Mouse (Mus musculus): ENCODE measurements around the gene Scaf1.

Gene Scaf1

DNA sequence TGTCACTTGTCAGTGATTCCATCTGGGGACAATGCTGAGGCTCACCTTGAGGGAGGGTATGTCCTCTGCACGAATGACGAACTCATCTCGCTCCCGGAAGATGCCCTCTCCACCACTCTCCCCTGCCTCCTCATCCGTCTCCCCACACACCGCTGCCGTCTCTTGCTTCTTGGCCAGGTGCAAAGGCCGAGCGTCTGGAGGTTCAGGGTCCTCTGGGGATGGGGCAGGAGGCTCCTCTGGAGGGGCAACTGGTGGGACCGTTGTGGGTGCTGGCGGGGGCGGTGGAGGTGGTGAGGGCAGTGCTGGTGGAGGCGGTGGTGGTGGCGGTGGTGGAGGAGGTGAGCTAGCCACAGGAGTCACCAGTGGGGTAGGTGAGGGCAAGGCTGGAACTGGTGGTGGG lies 27.1 kb upstream of the Scaf1 start:
- no peak for DNase-seq

DNA sequence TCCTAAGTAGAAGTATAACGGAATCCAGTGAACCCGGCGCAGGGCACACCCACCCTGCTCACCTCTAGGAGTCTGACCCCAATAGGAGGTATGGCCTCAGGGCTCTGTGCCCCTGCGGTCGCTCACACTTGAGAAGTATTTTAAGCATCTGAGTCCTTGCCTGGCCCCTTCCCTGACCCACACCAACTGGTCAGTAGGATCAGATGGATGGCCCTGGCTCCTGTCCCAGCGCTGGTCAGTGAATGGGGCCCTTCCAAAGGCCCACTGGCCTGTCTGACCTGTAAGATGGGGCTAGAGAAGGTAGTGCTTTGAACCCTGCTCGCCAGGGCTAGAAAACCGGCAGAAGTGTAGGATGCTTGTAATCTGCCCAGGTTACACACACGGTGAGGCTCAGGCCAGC lies 24.7 kb upstream of the Scaf1 start:
- no peak for DNase-seq

DNA sequence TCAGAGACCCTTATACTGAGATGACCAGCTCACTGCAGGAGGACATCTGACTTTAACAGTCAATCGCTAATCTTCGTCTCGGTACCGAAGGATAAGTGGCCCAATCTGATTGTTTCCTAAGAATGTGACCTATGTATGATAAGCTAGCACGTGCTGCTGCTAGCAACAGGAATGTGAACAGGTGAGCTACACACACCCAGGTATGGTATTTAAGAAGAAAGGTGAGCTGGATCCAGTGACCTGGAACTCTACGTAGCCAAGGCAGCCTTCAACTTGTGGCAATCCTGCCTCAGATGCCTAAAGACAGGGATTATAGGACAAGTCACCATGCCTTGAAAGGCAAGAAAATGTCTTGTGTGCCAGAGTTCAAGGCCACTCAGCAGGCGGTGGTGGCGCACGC lies 22.2 kb upstream of the Scaf1 start:
- DNase-seq: no peak

DNA sequence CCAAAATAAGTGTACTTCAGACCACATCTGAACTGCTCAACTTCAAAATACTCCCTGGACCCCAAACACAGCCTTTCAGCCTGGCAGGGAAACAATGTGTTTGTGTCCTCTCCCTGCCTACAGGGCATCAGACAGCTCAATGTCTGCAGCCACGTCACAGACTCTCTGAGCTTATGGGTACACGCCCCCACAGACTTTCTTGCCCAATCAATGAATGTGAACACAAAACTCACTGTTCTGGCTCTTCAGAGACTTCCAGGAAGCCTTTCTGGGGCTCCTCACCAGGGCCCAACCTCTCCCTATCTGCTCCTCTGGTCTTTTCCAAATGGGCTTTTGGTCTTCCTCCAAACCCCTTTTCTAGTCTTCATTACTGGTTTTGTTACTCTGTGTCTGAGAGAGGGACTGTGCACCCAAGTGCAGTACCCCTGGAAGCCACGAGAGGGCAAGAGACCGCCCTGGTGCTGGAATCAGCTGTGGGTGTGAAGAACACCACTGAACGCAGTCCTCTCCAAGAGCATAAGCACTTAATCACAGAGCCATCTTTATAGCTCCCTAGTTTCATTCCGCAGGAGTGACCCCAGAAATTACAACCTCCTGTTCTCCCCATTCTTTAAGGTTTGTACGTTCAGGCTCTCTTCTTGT lies 21.7 kb upstream of the Scaf1 start:
- DNase-seq: peak; percentile 76

DNA sequence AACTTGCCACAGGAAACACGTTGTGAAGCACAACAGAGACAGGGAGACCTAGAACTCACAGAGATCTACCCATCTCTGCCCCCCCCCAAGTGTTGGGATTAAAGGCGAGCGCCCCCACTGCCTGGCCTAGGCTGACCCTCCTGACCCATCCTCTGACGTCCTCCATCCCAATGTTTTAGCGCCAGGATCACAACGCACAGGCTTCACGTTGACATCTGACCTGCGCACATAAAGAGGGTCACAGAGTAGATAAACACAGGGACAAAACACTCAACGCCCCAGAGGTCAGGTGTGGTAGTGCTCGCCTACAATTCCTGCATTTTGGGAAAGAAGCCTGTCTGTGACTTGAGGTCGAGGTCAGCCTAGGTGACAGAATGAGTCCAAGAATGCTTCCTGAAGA lies 20.5 kb upstream of the Scaf1 start:
- DNase-seq: no peak

DNA sequence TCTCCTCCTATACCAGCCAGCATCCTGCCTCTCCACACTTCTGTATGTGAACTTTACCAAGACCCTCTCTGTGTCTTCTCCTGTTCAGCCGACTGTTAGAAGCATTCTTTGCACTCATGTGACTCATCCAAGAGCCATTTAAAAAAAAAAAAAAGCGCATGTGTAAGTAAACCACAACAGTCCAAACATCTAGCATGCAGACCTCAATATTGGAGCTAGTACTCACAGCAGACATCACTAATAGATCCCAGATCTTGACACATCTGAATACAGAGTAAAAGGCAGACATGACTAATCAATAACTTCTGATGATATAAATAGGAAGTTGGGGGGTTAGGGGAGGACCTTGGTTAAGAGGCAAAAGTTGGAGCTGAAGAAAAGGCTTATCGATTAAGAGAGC lies 19.5 kb upstream of the Scaf1 start:
- DNase-seq: no peak

DNA sequence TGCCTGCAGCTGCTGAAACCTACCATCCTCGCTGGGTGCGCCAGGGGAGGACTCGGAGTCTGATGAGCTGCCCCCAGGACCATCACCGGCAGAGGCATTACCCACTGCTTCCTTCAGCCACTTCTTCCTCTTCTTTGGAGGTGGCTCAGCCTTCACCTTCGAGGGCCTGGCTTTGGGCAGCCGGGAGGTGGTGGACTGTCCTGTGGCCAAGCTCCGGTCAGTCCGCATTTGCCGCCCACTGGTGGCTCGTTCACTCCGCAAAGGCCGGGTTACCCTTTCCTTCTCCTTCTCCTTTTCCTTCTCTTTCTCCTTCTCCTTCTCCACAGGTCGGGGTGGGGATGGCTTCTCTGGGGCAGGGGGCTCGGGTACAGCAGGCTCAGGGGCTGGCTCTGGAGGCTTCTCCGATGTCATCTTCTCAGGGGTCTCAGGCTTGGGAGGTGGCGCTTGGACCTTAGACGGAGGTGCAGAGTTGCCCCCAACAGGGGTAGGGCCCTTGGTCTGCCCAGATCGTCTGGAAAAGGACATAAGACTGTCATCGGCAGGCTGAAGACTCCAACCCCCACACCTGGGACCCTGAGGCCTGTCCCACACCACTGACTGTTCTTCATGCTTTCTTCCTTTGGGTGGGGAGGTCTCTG lies 17.7 kb upstream of the Scaf1 start:
- no peak for DNase-seq

DNA sequence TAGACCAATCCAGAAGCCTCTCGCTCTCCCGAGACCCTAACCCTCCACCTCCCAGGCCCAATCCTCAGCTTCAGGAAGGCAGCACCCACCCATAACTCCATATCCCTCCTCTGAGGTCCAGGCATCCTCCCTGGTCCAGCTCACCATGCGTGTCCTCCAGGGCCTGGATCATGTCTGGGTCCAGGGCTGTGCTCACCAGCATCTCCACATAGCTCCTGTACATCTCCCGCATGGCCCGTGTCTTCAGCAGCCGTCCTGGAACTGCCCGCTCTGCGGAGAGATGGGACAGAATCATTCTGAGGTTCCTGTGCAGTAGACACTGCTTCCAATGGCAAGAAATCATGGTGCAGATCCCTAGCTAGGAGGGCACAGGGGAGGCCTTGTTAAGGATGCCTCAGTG lies 14.7 kb upstream of the Scaf1 start:
- DNase-seq: no peak

DNA sequence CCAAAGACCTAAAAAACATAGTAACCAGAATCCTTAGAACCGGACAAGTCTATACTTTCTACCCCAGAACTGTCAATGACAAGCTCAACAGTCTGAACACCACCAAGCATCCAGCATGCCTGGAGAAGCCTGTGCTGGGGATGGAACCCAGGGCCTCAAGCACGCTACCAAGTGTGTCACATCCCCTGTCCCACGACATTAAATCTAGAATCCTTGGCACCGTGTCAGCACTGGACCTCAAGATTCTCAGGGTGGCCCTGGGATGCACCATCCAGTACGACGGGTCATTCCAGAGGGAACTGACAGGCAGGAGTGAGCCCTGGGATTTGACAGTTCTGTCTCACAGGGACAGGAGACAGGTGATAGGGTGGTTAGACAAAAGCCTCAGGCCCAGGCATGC lies 13.8 kb upstream of the Scaf1 start:
- no peak for DNase-seq

DNA sequence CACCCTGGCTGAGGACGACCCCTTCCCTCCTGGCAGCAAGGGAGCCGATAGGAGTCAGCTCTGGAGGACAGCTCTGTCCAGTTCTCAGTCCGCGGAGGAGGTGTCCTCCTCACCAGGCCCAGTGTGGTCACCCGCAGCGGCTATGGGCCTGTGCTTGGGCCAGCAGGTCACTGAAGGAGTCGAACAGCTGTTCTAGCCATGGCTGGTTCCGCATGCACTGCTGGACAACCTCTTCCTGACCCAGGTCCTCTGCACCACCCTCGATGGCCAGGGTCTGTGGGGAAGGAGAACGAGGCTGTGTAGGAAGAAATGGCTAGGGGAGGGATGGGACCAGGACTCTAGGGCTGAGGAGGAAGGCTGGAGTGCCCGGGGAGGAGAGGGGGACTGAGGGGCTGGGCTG lies 12.2 kb upstream of the Scaf1 start:
- no peak for DNase-seq

DNA sequence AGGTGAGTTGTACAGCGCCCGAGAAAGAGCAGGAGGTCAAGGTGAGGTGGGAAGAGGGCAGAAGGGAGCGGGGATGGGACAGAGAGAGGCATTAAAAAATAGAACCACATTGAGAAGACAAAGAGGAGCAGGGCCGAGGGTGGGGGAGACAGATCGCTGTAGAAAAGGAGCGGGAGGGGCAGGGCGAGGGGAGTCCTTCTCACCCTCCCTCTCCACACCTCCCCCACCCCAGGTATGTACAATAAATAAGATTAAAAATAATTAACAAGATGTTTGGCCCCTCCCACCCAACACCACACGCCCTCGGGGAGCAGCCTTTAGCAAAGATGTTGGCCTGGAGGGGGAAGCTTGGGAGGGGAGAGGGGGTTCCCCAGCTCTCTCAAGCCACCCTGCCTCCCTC lies 11.6 kb upstream of the Scaf1 start:
- DNase-seq: no peak

DNA sequence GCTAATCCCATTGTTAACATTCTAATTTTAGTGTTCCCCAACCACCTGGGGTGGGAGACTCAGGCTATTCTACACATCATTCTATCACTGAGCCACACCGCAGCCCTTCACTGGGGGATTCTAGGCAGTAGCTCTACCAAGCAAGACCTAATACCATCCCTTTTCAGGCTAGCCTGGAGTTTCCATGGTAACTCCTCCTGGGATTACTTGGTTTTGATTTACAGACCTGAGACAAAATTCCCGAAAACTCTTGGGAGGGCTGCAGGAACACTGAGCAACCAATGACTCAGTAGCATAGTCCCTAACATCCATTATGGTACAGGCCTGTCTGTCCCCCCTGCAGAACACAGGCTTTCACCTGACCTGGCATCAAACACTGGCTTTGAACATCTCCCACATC lies 10.1 kb upstream of the Scaf1 start:
- no peak for DNase-seq

DNA sequence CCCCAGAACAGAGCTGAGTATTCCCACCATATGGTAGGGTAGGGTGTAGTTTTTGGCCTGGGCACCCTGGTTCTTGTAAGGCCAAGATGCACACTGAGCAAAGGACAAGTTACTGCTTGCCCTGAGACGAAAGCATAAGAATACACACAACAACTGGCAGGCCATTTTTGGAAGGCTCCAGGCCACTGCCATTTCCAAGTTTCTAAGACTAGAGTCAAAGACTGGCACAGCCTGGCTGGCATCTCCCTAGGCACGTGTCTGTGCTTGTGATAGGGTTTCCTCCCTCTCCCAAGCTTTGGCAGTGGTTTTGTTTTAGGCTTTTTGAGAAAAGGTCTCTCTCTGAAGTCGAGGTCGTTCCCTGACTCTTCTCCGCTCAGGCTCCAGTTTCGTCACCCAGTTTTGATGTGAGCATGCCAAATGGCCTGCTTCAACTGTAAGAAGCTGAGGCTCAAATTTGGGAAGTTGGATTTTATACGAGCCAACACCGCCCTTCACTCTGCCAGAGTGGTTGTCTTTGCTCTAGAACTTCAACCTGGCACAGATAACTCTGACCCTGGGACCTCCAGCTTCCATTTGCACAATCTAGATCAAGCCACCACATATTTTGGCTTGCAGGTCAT lies 9.5 kb upstream of the Scaf1 start:
- DNase-seq: no peak

DNA sequence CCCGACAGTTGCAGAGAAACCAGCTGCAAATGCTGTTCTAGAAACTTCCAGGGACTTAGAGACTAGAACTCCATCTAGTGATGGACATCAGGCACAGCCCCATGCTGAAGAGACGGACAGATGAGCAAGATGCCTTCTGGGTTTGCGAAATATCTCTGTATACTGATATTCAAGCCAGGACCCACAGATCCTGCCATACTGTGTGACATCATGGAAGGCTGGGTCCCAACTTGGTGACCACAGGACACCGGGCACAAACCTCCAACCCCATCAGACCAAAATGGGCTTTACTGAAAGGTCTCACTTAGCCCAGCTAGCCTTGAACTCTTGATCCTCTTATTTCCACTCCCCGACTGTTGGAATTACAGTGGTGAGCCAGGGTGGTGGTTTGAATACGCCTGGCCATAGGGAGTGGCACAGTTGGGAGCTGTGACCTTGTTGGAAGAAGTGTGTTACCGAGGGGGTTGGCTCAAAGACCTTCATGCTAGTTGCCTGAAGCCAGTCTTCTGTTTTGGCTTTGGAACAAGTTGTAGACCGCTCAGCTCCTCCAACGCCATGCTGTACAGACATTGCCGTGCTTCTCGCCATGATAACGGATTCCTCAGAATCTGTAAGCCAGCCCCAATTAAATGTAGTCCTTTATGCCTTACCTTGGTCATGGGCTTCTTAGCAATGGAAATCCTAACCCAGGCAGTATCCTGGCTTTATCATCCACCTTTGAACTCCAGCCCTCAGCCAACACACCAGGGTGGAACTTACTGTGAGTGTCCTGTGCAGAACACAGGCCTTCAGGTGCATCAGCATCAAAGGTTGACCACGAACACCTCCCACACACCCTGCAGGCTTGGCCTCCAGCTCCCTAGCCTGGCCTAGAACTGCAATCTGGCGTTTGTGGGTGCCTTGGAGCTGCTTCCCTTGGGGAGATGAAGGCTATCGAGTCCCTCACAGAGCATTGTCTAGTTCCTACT lies 8.4 kb upstream of the Scaf1 start:
- no peak for DNase-seq

DNA sequence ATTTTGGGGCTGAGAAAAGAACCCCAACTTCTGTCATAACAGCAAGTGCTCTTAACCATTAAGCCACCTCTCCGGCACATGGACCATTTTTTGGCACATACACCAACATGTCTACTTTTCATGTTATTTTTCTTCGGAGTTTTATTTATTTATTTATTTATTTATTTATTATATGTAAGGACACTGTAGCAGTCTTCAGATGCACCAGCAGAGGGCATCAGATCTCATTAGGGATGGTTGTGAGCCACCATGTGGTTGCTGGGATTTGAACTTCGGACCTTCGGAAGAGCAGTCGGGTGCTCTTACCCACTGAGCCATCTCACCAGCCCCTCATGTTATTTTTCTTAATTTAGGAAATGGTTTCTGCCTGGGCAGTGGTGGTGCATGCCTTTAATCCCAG lies 7.5 kb upstream of the Scaf1 start:
- DNase-seq: peak; percentile 51

DNA sequence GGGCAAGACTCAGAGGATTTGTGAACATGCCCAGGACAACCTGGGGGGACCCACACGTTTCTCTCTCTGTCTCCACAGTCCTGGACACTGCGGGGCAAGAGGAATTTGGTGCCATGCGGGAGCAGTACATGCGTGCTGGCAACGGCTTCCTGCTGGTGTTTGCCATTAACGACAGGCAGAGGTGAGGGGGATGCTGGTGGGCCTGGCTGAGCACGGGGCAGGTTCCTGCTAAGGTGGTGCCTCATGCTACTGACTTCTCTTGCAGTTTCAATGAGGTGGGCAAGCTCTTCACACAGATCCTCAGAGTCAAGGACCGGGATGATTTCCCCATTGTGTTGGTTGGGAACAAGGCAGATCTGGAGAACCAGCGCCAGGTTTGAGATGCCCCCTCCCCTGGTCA lies 4.1 kb upstream of the Scaf1 start:
- DNase-seq: no peak

DNA sequence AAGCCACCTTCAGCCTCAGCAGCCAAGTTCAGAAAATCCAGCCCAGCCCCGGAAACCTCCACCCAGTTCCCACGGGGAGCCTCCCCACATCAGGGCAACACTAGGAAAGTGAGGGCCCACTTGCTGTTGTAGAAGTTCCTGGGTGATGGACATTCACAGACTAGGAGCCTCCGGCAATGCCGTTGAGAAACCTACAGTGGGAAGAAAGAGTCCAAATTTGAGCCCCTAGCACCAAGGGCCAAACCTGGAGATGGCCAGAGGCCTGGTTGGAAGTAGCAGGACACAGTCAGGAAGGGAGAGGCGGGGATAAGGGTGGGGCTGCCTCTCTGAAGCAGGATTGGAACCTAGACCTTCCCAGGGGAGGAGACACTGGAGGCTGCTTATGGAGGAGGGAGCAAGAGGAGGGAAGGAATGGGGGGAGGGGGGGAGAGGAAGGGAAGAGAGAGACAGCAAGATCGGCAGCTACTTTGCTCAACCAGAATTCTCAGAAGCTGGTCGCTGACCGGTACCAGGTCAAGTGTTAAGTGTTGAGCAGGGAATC lies 2.9 kb upstream of the Scaf1 start:
- peak; percentile 91 for DNase-seq

DNA sequence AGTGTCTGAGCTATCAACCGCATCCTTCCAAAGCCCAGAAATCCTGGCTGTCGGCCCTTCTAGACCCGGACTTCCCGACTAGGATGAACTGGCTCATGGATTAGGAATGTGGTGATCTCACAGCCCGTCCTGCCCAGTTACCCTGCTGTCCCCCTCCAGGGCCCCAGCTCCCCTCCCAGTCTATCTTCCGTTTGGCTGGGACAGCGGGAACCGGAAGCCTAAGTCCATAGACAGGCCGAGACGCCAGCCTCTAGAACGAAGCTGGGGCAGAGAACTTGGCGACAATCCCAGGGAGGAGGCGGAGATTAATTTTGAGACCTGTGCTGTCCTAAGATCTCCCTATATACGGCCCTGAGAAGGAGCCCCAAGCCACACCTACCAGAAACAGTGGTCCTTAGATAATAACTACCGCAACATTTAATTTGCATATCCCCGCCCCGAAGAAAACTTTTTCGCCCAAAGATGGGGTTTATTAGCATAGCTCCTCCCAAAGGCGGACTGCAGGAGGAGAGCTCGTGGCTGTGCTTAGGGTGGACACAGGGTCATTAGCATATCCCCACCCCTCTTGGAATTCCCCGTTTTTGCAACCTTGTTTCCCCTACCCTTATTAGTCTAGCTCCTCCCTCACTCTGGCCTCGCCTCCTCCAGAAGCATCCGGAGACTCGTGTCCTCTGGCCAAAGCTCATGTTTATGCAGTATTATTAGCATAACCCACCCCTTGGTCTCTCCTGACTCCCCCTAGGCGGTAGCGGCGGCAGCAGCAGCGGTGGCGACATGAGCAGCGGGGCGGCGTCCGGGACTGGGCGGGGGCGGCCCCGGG lies 1.3 kb upstream of the Scaf1 start, which contains the start of gene Rras:
Gene Rras (plus strand): TSS at position 720 of the 820 bp plus-strand sequence.
- DNase-seq: peak; percentile 99

DNA sequence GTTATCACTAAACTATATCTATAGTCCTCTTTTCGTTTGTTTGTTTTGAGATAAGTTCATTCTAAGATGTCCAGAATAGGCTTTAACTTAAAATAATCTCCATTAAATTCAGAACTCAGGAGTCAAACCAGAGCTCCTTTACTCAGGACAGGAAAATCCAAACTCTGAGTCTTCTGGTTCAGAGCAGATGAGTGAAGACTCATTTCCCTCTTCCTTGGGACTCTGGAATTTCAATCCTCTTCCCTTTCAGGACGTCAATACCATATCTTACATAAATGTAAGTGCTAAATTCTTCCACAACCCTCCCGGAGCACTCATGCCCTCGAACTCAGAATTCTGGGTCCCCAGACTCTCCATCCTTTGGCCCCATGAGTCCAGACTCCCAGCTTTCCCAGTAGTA lies 598 bp upstream of the Scaf1 start:
- peak; percentile 18 for DNase-seq

DNA sequence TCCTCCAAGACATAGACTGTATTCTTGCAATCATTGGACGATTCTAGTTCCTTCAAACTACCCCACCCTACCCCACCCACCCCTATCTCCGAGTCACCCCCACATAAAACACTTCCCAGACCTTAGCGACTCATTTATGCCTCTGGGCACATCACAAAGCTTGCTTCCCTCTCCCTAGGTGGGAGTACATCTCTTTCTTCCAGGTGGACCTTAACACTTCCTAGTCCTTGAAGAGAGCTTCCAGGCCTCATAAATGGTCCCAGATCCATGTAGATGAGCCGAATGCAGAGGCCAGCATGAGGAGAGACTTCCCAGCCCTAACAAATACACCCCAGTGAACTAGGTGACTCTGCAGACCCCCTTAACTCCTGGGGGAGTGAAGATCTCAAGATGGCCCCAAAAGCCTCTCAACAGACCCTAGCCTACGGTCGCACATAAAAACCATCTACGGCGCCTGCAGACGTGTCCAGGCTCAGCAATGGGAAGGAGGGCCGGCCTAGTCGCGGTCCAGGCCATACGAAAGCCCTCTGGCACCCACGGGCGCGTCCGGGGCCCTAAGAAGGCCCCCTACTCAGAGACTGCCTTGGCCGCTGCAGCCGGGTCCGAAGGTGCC lies 713 bp downstream of the Scaf1 start:
- DNase-seq: no peak

DNA sequence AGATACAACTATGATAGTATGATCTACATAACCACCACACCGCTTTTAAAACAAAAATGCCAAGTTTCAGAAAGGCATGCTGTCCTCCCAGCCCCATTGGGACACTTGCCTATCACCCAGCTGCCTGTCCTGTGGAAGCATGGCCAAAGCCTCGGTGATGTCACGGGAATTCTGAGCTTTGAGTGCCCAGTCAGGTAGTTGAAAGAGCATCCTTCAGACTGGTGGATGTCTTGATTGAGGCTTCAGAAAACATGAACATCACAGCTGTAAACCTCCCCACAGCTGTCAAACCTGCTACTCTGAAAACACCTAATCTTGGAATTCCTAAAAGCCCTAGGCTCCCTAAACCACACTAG lies 2.1 kb downstream of the Scaf1 start:
- no peak for DNase-seq

All from lung, postnatal 36 days (tissue).